Mouse (Mus musculus): ENCODE results near the gene Jarid2.

DNA sequence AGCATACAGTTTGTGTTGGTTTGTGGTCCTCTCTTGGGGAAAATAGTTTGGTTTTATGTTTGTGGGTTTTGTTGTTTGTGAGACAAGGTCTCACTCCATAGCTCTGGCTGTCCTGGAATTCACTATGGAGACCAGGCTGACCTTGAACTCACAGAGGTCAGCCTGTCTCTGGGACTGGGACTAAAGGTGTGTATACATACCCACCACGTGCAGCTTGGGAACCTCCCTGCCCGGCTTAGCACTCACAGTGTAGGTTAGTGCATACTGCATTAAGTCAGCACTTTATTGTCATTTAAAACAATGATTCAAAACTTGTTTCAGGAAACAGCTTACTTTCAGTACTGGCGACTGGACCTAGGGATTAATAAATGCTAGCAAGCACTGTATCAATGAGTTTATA lies 41.1 kb upstream of the Jarid2 start:
- no peak for TF ChIP-seq CTCF (IDR thresholded peaks at IDR 0.05; ENCODE audit: control insufficient read depth, insufficient read depth, insufficient replicate concordance, low read depth, low read length)
- no peak for TF ChIP-seq POLR2A (IDR thresholded peaks at IDR 0.05; ENCODE audit: control insufficient read depth, low read depth, low read length)

Measured in testis, adult 2 months (tissue).